Mouse (Mus musculus): ENCODE measurements around the gene Olfr430. TPM values are rescaled to one million over a fixed set of nuclear protein-coding genes. Genes with fewer than 3 reads are reported as not detected.

Olfr430 gene
- polyA plus RNA-seq, 1 experiment = not detected

DNA sequence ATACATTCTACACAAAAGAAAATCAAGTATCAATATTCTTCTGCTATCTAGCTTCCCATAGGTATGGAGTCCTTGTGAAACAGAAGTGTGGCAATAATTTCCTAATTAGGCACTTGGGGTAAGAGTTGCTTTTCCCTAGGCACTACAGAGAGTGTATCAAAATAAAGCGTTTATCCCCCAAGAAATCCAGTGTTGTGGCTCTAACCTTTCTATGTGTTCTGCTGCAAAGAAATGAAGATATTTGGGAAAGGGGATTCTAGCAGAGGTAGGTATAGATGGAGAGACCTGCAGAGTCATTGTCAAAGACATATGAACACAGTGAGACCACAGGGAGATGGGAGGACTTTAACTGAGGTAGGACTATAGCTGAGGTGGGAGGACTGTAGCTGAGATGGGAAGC, 30.2 kb downstream of the Olfr430 start, which contains the start of gene Olfr427:
TSS of gene Olfr427 (plus strand) at position 301 of the 400 bp plus-strand sequence.
- TF ChIP-seq CTCF (IDR thresholded peaks at IDR 0.05; ENCODE audit: extremely low read depth, insufficient read length, insufficient replicate concordance, low read depth, low read length) (no peak), POLR2A (IDR thresholded peaks at IDR 0.05; ENCODE audit: low read depth, low read length) (no peak)
- no peak within 1 kb of the TSS for H3K27ac ChIP-seq (ENCODE audit: insufficient read depth, low read depth, low read length)
- H3K27me3 ChIP-seq (ENCODE audit: control insufficient read depth, insufficient read depth, low read length) = no peaks in the 10 kb centered on the region
- no peaks in the 10 kb centered on the region for H3K36me3 ChIP-seq (ENCODE audit: control insufficient read depth, insufficient read depth, low read length)
- no peak within 1 kb of the TSS for H3K4me3 ChIP-seq (ENCODE audit: low read depth, low read length)
- no peaks in the 10 kb centered on the region for H3K4me1 ChIP-seq (ENCODE audit: control insufficient read depth, insufficient read depth, insufficient read length, low read length)
- WGBS = 87% methylated on average over 1 of the region's 1 CpGs

DNA sequence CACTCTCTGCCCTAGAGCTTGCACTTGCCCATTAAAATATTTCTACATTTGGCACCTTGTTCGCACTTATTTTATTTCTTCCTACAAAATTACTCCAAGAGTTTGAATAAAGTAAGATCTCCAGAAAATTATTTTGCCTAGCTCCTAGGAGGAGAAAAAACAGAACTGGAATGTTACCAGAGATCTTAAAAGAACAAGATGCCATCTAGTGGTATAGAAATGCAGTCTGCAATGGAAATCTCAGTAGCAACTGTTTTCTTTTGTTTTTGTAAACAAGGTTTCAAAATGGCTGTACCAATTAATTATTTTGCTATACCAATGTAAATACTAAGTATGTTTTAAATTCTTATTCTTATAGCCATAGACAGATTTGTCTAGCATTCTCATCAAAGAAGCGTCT, 37.3 kb downstream of the Olfr430 start:
- TF ChIP-seq CTCF (IDR thresholded peaks at IDR 0.05; ENCODE audit: extremely low read depth, insufficient read length, insufficient replicate concordance, low read depth, low read length) (no peak), POLR2A (IDR thresholded peaks at IDR 0.05; ENCODE audit: low read depth, low read length) (no peak)
- H3K27ac ChIP-seq (ENCODE audit: insufficient read depth, low read depth, low read length) = no peak overlapping the region
- H3K4me3 ChIP-seq (ENCODE audit: low read depth, low read length) = no peak overlapping the region
- H3K4me1 ChIP-seq (ENCODE audit: control insufficient read depth, insufficient read depth, insufficient read length, low read length) = no peaks in the 10 kb centered on the region
- H3K36me3 ChIP-seq (ENCODE audit: control insufficient read depth, insufficient read depth, low read length) = no peaks in the 10 kb centered on the region
- no peaks in the 10 kb centered on the region for H3K27me3 ChIP-seq (ENCODE audit: control insufficient read depth, insufficient read depth, low read length)
- 71% methylated on average over 2 of the region's 2 CpGs for WGBS

DNA sequence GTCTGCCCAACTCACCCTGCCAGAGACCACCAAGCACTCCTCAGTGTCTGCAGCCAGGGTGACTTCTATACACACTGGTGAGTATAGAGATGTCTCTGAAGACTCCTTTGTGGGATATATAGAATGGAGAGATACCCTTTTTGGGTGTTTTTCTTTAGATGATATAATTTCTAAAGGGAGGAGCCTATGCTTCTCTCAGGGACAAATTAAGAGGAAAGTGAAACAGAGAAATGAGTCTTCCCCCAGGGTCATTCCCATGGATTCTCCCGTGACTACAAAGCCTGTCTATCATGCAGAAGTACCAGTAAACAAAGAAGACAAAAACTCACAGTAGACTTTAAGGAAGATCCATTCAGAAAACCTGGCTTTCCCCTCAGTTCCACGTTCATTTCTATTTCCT, 54.7 kb downstream of the Olfr430 start, which contains the start of gene Olfr231:
TSS of gene Olfr231 (minus strand) at position 101 of the 400 bp plus-strand sequence.
- TF ChIP-seq POLR2A (IDR thresholded peaks at IDR 0.05; ENCODE audit: low read depth, low read length) (no peak), CTCF (IDR thresholded peaks at IDR 0.05; ENCODE audit: extremely low read depth, insufficient read length, insufficient replicate concordance, low read depth, low read length) (no peak)
- 52% methylated on average over 2 of the region's 2 CpGs for WGBS

More for the DNA sequence above, 54.7 kb downstream of the Olfr430 start, which contains the start of gene Olfr231:
- Histone ChIP-seq H3K27ac (ENCODE audit: insufficient read depth, low read depth, low read length) (no peak within 1 kb of the TSS), H3K4me3 (ENCODE audit: low read depth, low read length) (no peak within 1 kb of the TSS), H3K27me3 (ENCODE audit: control insufficient read depth, insufficient read depth, low read length) (no peaks in the 10 kb centered on the region), H3K4me1 (ENCODE audit: control insufficient read depth, insufficient read depth, insufficient read length, low read length) (no peaks in the 10 kb centered on the region), H3K36me3 (ENCODE audit: control insufficient read depth, insufficient read depth, low read length) (no peaks in the 10 kb centered on the region)

Other genes with a start within 250 kb of the Olfr430 start
- 0.06 and 0.15 TPM in 2 replicates for gene Ifi211, start 153.6 kb upstream of the Olfr430 start, polyA plus RNA-seq (2012; rRNA removed)
- 0.19 and 0.33 TPM in 2 replicates for gene Mndal, start 124.1 kb upstream of the Olfr430 start, polyA plus RNA-seq (2012; rRNA removed)
- 1.4 and 2.3 TPM in 2 replicates for gene Ifi203, start 123.9 kb upstream of the Olfr430 start, polyA plus RNA-seq (2012; rRNA removed)
- 0.10 TPM in 1 of 2 replicates, not detected in the other for gene Ifi202b, start 83.9 kb upstream of the Olfr430 start, polyA plus RNA-seq (2012; rRNA removed)
- 0.06 and 0.10 TPM in 2 replicates for gene Ifi205, start 34.8 kb upstream of the Olfr430 start, polyA plus RNA-seq (2012; rRNA removed)
- 0.10 and 0.11 TPM in 2 replicates for gene Olfr433, start 25.9 kb upstream of the Olfr430 start, polyA plus RNA-seq (2012; rRNA removed)
- gene Olfr432, start 17.4 kb upstream of the Olfr430 start, polyA plus RNA-seq (2012; rRNA removed) = 0.34 TPM in 1 of 2 replicates, not detected in the other
- not detected in 2 replicates for gene Olfr429, start 17.7 kb downstream of the Olfr430 start, polyA plus RNA-seq (2012; rRNA removed)
- not detected in 2 replicates for gene Olfr427, start 30.3 kb downstream of the Olfr430 start, polyA plus RNA-seq (2012; rRNA removed)
- not detected in 2 replicates for gene Olfr231, start 54.6 kb downstream of the Olfr430 start, polyA plus RNA-seq (2012; rRNA removed)
- 0.10 TPM in 1 of 2 replicates, not detected in the other for gene Olfr424, start 64.9 kb downstream of the Olfr430 start, polyA plus RNA-seq (2012; rRNA removed)
- gene Olfr420, start 89.0 kb downstream of the Olfr430 start, polyA plus RNA-seq (2012; rRNA removed) = not detected in 2 replicates
- gene Spta1, start 106.2 kb downstream of the Olfr430 start, polyA plus RNA-seq (2012; rRNA removed) = not detected in 2 replicates
- gene Olfr419, start 185.5 kb downstream of the Olfr430 start, polyA plus RNA-seq (2012; rRNA removed) = not detected in 2 replicates